Mouse (Mus musculus): Measurements from ENCODE around the gene Pcgf2.

DNA sequence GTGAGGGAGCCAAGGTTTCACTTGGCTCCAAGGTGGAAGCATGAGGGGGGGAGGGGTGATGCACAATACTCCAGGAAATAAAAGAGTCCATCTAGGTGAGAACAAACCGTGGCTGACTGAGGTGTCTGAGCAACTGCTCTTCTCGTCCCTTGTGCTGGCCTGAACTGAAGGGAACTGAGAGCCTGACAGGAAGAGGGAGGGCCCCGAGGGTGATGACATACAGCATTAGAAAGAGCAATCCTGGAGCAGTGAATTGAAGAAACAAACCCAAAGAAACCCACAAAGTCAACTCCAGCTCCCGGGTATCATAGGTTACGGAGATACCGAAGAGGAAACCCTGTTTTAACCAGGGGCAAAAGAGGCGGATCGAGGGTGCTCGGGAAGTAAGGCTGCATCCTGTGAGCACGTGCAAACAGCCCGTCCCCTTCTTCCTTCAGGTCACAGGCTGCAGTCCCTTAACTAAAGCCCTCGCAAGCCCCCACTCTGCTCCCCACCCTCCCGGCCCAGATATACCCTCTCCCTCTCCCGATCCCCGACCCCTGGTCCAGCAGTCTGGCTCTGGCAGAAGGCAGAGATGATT is 18.1 kb upstream of the Pcgf2 start:
- TF ChIP-seq ZMIZ1 (IDR thresholded peaks at IDR 0.05; ENCODE audit: low read depth, low read length) = no peak; the same call in 1 of the 2 replicates
- TF ChIP-seq POLR2A (IDR thresholded peaks at IDR 0.05; ENCODE audit: low read depth, low read length) = peak; percentile 79
- no peak for TF ChIP-seq CTCF (conservative IDR thresholded peaks at IDR 0.05 in 1 of 2, IDR thresholded peaks at IDR 0.05 in 1 of 2; ENCODE audit: low read depth in 2 of 2, low read length in 2 of 2)
- no peak for TF ChIP-seq USF1 (IDR thresholded peaks at IDR 0.05; ENCODE audit: low read depth, low read length)
- no peak for TF ChIP-seq PAX5 (IDR thresholded peaks at IDR 0.05; ENCODE audit: low read length)
- TF ChIP-seq RAD21 (IDR thresholded peaks at IDR 0.05; ENCODE audit: low read depth, low read length) = no peak
- TF ChIP-seq MXI1 (IDR thresholded peaks at IDR 0.05; ENCODE audit: low read depth, low read length) = peak; percentile 62
- TF ChIP-seq SIN3A (IDR thresholded peaks at IDR 0.05; ENCODE audit: low read length) = no peak
- peak; percentile 88 for TF ChIP-seq MAX (IDR thresholded peaks at IDR 0.05; ENCODE audit: low read length)
- peak; percentile 26; the same call in 1 of the 2 replicates for TF ChIP-seq NRF1 (IDR thresholded peaks at IDR 0.05; ENCODE audit: low read depth, low read length)

All from CH12.LX (cell line).